Mouse (Mus musculus) intestine, embryonic 15.5 days (tissue): Measurements from ENCODE around the gene Tmem169. TPM values are rescaled to one million over a fixed set of nuclear protein-coding genes. Genes with fewer than 3 reads are reported as not detected.
A peak's percentile ranks its signal among the peaks of the same experiment; 100 is the strongest.

Experiments
- ATAC-seq: fragments of 200-750 bp; cut with Nextera tagmentation; 2 replicates; pipeline ENCODE4 v1.8.0; 2017; ENCODE audit warnings: moderate TSS enrichment, moderate library complexity
- H3K27ac ChIP-seq: fragments of 300-500 bp; sonication (generic); 2 replicates; pipeline ENCODE4 v1.5.1; 2015; ENCODE audit warnings: mild to moderate bottlenecking, inconsistent platforms
- H3K27me3 ChIP-seq: fragments of 300-500 bp; sonication (generic); replicated peaks from 2 replicates; pipeline ENCODE4 v1.6.1; 2015; ENCODE audit warnings: inconsistent platforms
- H3K36me3 ChIP-seq: fragments of 300-500 bp; sonication (generic); 2 replicates; pipeline ENCODE4 v1.6.1; 2015; ENCODE audit warnings: inconsistent platforms
- H3K4me1 ChIP-seq: fragments of 300-500 bp; sonication (generic); replicated peaks from 2 replicates; pipeline ENCODE4 v1.6.1; 2015; ENCODE audit warnings: inconsistent platforms
- H3K4me2 ChIP-seq: fragments of 300-500 bp; sonication (generic); replicated peaks from 2 replicates; pipeline ENCODE4 v1.6.1; 2015; ENCODE audit warnings: mild to moderate bottlenecking, inconsistent platforms
- H3K4me3 ChIP-seq: fragments of 300-500 bp; sonication (generic); replicated peaks from 2 replicates; pipeline ENCODE4 v1.5.1; 2015; ENCODE audit warnings: inconsistent platforms
- H3K9ac ChIP-seq: fragments of 300-500 bp; sonication (generic); 2 replicates; pipeline ENCODE4 v1.6.1; 2015; ENCODE audit warnings: inconsistent platforms
- H3K9me3 ChIP-seq: fragments of 300-500 bp; sonication (generic); 2 replicates; pipeline ENCODE4 v1.6.1; 2016; ENCODE audit warnings: inconsistent platforms
- WGBS: fragments of 180-500 bp; shearing (Covaris S2); methylation state at CpG from one replicate; pipeline ENCODE4 v1.1.7; 2015; 5-methylcytosine and 5-hydroxymethylcytosine counted together
- polyA plus RNA-seq: library from polyadenylated mRNA; unstranded; fragments of >200 nt; fragmentation: Nextera tagmentation; extraction: Ambion mirVana; gene quantifications from 2 replicates; pipeline ENCODE4 v1.2.1, GENCODE M21; 2015

Tmem169 gene
- polyA plus RNA-seq, 1 experiment from 2014 or later: 3.0 TPM

DNA sequence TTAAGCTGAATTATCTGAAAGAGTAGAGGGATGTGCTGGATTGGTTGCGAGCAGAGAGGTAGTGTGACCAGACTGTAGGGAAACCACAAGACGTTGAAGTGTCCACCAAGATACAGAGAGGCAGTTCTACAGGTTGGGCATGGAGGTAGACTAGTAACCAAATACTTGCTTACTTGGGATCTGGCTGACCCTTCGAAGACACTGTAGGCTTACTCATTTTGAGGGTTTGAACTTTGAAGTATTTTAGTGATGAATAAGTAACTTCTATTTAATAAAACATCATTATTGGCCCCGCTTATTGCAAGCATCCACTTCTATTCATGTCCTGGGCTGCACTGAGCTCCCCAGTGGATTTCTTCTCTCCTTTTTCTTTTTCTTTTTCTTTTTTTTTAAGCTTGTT, 7.3 kb downstream of the Tmem169 start:
- Histone ChIP-seq H3K4me3 (no peak overlapping the region), H3K9ac (no peak overlapping the region), H3K27ac (no peak overlapping the region), H3K36me3 (no peaks in the 10 kb centered on the region), H3K4me2 (no peak overlapping the region), H3K4me1 (no peaks in the 10 kb centered on the region), H3K9me3 (no peaks in the 10 kb centered on the region), H3K27me3 (no peaks in the 10 kb centered on the region)
- WGBS: 94% methylated on average over 4 of the region's 4 CpGs
- no peak for ATAC-seq

- Histone ChIP-seq H3K27me3 (no peaks in the 10 kb centered on the region), H3K36me3 (no peaks in the 10 kb centered on the region), H3K9me3 (no peaks in the 10 kb centered on the region), H3K4me1 (no peaks in the 10 kb centered on the region), H3K4me3 (no peak overlapping the region), H3K4me2 (no peak overlapping the region), H3K27ac (no peak overlapping the region), H3K9ac (no peak overlapping the region)
- ATAC-seq: no peak
- 95% methylated on average over 2 of the region's 2 CpGs for WGBS
These were observed 7.8 kb downstream of the Tmem169 start for GRCm38 (mm10) chr1:72291925-72292324.

GRCm38 (mm10) chr1:72293869-72294663, 9.9 kb downstream of the Tmem169 start:
- no peaks in the 10 kb centered on the region for H3K4me1 ChIP-seq
- peak; percentile 45; the same call in 1 of the 2 replicates for ATAC-seq
- no peak overlapping the region for H3K27ac ChIP-seq
- no peak overlapping the region for H3K4me2 ChIP-seq
- H3K9me3 ChIP-seq: no peaks in the 10 kb centered on the region
- no peaks in the 10 kb centered on the region for H3K27me3 ChIP-seq
- WGBS: 57% methylated on average over 4 of the region's 4 CpGs
- no peaks in the 10 kb centered on the region for H3K36me3 ChIP-seq
- H3K4me3 ChIP-seq: no peak overlapping the region
- no peak overlapping the region for H3K9ac ChIP-seq

- WGBS: 83% methylated on average over 8 of the region's 8 CpGs
- Histone ChIP-seq H3K9me3 (no peaks in the 10 kb centered on the region), H3K4me1 (no peaks in the 10 kb centered on the region), H3K36me3 (no peaks in the 10 kb centered on the region), H3K9ac (no peak overlapping the region), H3K4me2 (no peak overlapping the region), H3K27ac (no peak overlapping the region), H3K4me3 (no peak overlapping the region), H3K27me3 (no peaks in the 10 kb centered on the region)
- no peak for ATAC-seq
These were observed 11.6 kb downstream of the Tmem169 start for GRCm38 (mm10) chr1:72295746-72296145.

GRCm38 (mm10) chr1:72301845-72302244, 17.7 kb downstream of the Tmem169 start:
- Histone ChIP-seq H3K4me3 (no peak overlapping the region), H3K27me3 (no peaks in the 10 kb centered on the region), H3K4me1 (no peaks in the 10 kb centered on the region), H3K27ac (no peak overlapping the region), H3K4me2 (no peak overlapping the region), H3K9ac (no peak overlapping the region), H3K36me3 (no peaks in the 10 kb centered on the region), H3K9me3 (no peaks in the 10 kb centered on the region)
- ATAC-seq: no peak
- 90% methylated on average over 1 of the region's 1 CpGs for WGBS

DNA sequence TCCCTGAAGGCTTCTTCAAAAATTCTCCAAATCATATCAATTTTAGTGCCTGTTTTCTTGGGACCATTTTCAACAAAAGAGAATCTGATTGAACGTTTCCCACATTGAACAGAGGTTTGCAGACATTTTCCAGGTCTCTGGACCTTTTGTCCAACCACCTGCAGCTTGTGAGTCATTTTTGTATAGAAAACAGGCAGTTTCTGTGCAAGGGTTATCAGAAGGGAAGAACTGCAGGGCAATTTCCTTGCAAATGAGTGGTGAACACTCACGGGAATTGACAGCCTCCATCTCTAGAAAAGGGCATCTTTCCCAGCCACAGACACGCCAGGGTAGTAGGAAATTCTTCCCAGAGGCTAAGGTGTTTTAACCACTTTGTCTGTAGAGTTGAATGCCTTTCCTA, 22.1 kb downstream of the Tmem169 start:
- WGBS: 62% methylated on average over 3 of the region's 3 CpGs
- no peak overlapping the region; the same call in 1 of the 2 replicates for H3K4me2 ChIP-seq

GRCm38 (mm10) chr1:72306679-72307181, 22.6 kb downstream of the Tmem169 start:
- Histone ChIP-seq H3K9ac (no peak overlapping the region), H3K36me3 (no peaks in the 10 kb centered on the region), H3K27me3 (no peaks in the 10 kb centered on the region), H3K4me3 (peak overlapping the region; percentile 58), H3K4me1 (no peaks in the 10 kb centered on the region), H3K27ac (peak overlapping the region; percentile 81), H3K9me3 (no peaks in the 10 kb centered on the region), H3K4me2 (peak overlapping the region; percentile 69)
- peak; percentile 87 for ATAC-seq
- WGBS: 4% methylated on average over 11 of the region's 11 CpGs

More for the DNA sequence above, 22.1 kb downstream of the Tmem169 start:
- Histone ChIP-seq H3K9ac (no peak overlapping the region), H3K4me3 (no peak overlapping the region), H3K36me3 (no peaks in the 10 kb centered on the region), H3K27me3 (no peaks in the 10 kb centered on the region), H3K27ac (no peak overlapping the region), H3K9me3 (no peaks in the 10 kb centered on the region), H3K4me1 (no peaks in the 10 kb centered on the region)
- ATAC-seq: no peak

- H3K36me3 ChIP-seq: no peaks in the 10 kb centered on the region
- H3K4me3 ChIP-seq: peak within 1 kb of the TSS; percentile 58
- whole genome bisulfite sequencing: under 1% methylated on average over 21 of the region's 21 CpGs
- H3K27ac ChIP-seq: peak within 1 kb of the TSS; percentile 81
- H3K27me3 ChIP-seq: no peaks in the 10 kb centered on the region
- H3K9me3 ChIP-seq: no peaks in the 10 kb centered on the region
- no peaks in the 10 kb centered on the region for H3K4me1 ChIP-seq
- peak within 1 kb of the TSS; percentile 69 for H3K4me2 ChIP-seq
- H3K9ac ChIP-seq: peak within 1 kb of the TSS; percentile 59
- ATAC-seq: peak; percentile 99
These were observed 23.2 kb downstream of the Tmem169 start, which contains the start of gene Xrcc5 for GRCm38 (mm10) chr1:72307317-72307798. Xrcc5 (plus strand) TSS chr1:72307421.

GRCm38 (mm10) chr1:72308919-72309318, 24.8 kb downstream of the Tmem169 start:
- H3K9ac ChIP-seq: no peak overlapping the region
- H3K9me3 ChIP-seq: no peaks in the 10 kb centered on the region
- no peaks in the 10 kb centered on the region for H3K4me1 ChIP-seq
- no peaks in the 10 kb centered on the region for H3K27me3 ChIP-seq
- WGBS: 59% methylated on average over 4 of the region's 4 CpGs
- no peak for ATAC-seq
- no peaks in the 10 kb centered on the region for H3K36me3 ChIP-seq
- no peak overlapping the region for H3K27ac ChIP-seq
- H3K4me3 ChIP-seq: no peak overlapping the region
- no peak overlapping the region for H3K4me2 ChIP-seq

GRCm38 (mm10) chr1:72309744-72310424, 25.7 kb downstream of the Tmem169 start:
- no peak overlapping the region for H3K4me3 ChIP-seq
- H3K27me3 ChIP-seq: no peaks in the 10 kb centered on the region
- H3K36me3 ChIP-seq: no peaks in the 10 kb centered on the region; the same call in 1 of the 2 replicates
- WGBS: 67% methylated on average over 6 of the region's 6 CpGs
- no peak overlapping the region for H3K9ac ChIP-seq
- no peak overlapping the region for H3K4me2 ChIP-seq
- H3K9me3 ChIP-seq: no peaks in the 10 kb centered on the region
- no peaks in the 10 kb centered on the region for H3K4me1 ChIP-seq
- no peak for ATAC-seq
- H3K27ac ChIP-seq: no peak overlapping the region

DNA sequence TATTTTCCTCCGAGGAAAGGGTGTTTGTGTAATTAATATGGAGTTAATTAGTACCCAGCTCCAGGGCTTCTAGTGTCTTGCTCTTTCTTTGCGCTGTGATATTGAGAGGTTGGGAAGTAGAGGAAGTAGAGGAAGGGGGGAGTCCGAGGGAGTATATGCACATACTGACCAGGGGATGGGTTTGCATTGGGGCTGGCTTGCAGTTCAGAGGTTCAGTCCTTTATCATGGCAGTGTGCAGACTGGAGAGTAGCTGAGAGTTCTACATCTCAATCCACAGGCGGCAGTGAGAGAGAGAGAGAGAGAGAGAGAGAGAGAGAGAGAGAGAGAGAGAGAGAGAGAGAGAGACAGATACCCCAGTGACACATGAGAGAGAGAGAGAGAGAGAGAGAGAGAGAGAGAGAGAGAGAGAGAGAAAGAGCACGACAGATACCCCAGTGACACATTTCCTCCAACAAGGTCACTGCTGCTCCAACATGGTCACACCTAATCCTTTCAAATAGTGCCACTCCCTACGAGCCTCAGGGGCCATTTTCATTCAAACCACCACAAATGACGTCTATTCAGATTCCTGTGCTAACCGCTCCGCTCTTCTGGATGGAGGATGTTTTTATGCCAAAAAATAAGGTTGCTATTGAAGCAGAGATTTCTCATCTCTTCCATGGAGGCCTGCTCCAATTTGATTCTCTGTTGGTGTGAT, 28.7 kb downstream of the Tmem169 start:
- Histone ChIP-seq H3K9me3 (no peaks in the 10 kb centered on the region), H3K36me3 (no peaks in the 10 kb centered on the region; the same call in 1 of the 2 replicates), H3K4me3 (no peak overlapping the region), H3K4me2 (no peak overlapping the region), H3K9ac (no peak overlapping the region), H3K27ac (no peak overlapping the region), H3K27me3 (no peaks in the 10 kb centered on the region), H3K4me1 (no peaks in the 10 kb centered on the region)
- 90% methylated on average over 9 of the region's 9 CpGs for whole genome bisulfite sequencing
- ATAC-seq: no peak
